Mouse (Mus musculus) c-Kit-negative CD71-positive TER-119-positive erythroid progenitor cells, embryonic 14.5 days (primary cell): Measurements from ENCODE around the gene Agpat4.
"Not testable (repeated sequence)": the region's sequence is repeated elsewhere in the genome, so short reads cannot be mapped to it uniquely, and the experiment has no call there.

ENCODE experiments used
- DNase-seq: peaks from one replicate; pipeline ENCODE4 v3.0.0-alpha.2; 2013; ENCODE audit warnings: low read depth, low spot score

Agpat4 gene

GRCm38 (mm10) chr17:12122262-12122661, 3.8 kb downstream of the Agpat4 start:
- not testable (repeated sequence) for DNase-seq

GRCm38 (mm10) chr17:12123168-12123567, 4.7 kb downstream of the Agpat4 start:
- no peak for DNase-seq

GRCm38 (mm10) chr17:12127056-12127455, 8.6 kb downstream of the Agpat4 start:
- no peak for DNase-seq

GRCm38 (mm10) chr17:12128976-12129375, 10.5 kb downstream of the Agpat4 start:
- DNase-seq, result no peak

- DNase-seq, result no peak
Measured at GRCm38 (mm10) chr17:12131171-12131570, 12.7 kb downstream of the Agpat4 start.

- DNase-seq, result no peak
Measured at GRCm38 (mm10) chr17:12131581-12131980, 13.1 kb downstream of the Agpat4 start.

GRCm38 (mm10) chr17:12132904-12133303, 14.4 kb downstream of the Agpat4 start:
- no peak for DNase-seq

GRCm38 (mm10) chr17:12133985-12134384, 15.5 kb downstream of the Agpat4 start:
- no peak for DNase-seq

- no peak for DNase-seq
Measured at GRCm38 (mm10) chr17:12134975-12135633, 16.6 kb downstream of the Agpat4 start.

- DNase-seq, result no peak
Measured at GRCm38 (mm10) chr17:12138355-12138754, 19.9 kb downstream of the Agpat4 start.

- DNase-seq, result no peak
Measured at GRCm38 (mm10) chr17:12143948-12144364, 25.5 kb downstream of the Agpat4 start.

- no peak for DNase-seq
Measured at GRCm38 (mm10) chr17:12146132-12146681, 27.7 kb downstream of the Agpat4 start.

- DNase-seq, result no peak
Measured at GRCm38 (mm10) chr17:12147830-12148229, 29.3 kb downstream of the Agpat4 start.

- DNase-seq, result peak; percentile 51
Measured at GRCm38 (mm10) chr17:12149232-12149861, 30.8 kb downstream of the Agpat4 start.

- peak; percentile 25 for DNase-seq
Measured at GRCm38 (mm10) chr17:12150970-12151369, 32.5 kb downstream of the Agpat4 start.

- DNase-seq, result no peak
Measured at GRCm38 (mm10) chr17:12154260-12154659, 35.8 kb downstream of the Agpat4 start.

- DNase-seq, result no peak
Measured at GRCm38 (mm10) chr17:12155236-12155635, 36.7 kb downstream of the Agpat4 start.

GRCm38 (mm10) chr17:12155872-12156271, 37.4 kb downstream of the Agpat4 start:
- DNase-seq, result no peak

- no peak for DNase-seq
Measured at GRCm38 (mm10) chr17:12156661-12157060, 38.2 kb downstream of the Agpat4 start.

GRCm38 (mm10) chr17:12157203-12157602, 38.7 kb downstream of the Agpat4 start:
- DNase-seq, result no peak

GRCm38 (mm10) chr17:12159187-12160060, 40.9 kb downstream of the Agpat4 start:
- DNase-seq, result no peak

GRCm38 (mm10) chr17:12160061-12160421, 41.5 kb downstream of the Agpat4 start:
- DNase-seq, result no peak
